Mouse (Mus musculus): ENCODE data around the gene Ppp2r5b. TPM values are rescaled to one million over a fixed set of nuclear protein-coding genes. Genes with fewer than 3 reads are reported as not detected.

Gene Ppp2r5b
- polyA plus RNA-seq, 1 experiment from 2014 or later: 42.1 TPM

- DNase-seq (ENCODE audit: low spot score): no peak
Measured at GRCm38 (mm10) chr19:6270661-6271060, 35.0 kb upstream of the Ppp2r5b start.

GRCm38 (mm10) chr19:6269798-6270475 is 34.3 kb upstream of the Ppp2r5b start:
- Histone ChIP-seq H3K9ac (ENCODE audit: low read depth, low read length) (no peak overlapping the region), H3K36me3 (ENCODE audit: control insufficient read depth, insufficient read depth, low read length) (no peaks in the 10 kb centered on the region), H3K9me3 (ENCODE audit: control insufficient read depth, low read length) (no peaks in the 10 kb centered on the region), H3K4me2 (replicated peaks; ENCODE audit: low read depth, low read length) (no peak overlapping the region), H3K4me1 (replicated peaks; ENCODE audit: control insufficient read depth, insufficient read depth, low read length) (no peaks in the 10 kb centered on the region), H3K4me3 (ENCODE audit: low read depth, low read length) (no peak overlapping the region), H3K27me3 (ENCODE audit: control insufficient read depth, insufficient read depth, low read length) (no peaks in the 10 kb centered on the region), H3K27ac (ENCODE audit: low read depth, low read length) (no peak overlapping the region)
- WGBS: 89% methylated on average over 8 of the region's 8 CpGs
- DNase-seq (ENCODE audit: low spot score) (no peak), ATAC-seq (ENCODE audit: low FRiP score) (no peak)

More at GRCm38 (mm10) chr19:6270661-6271060, 35.0 kb upstream of the Ppp2r5b start:
- H3K4me3 ChIP-seq (ENCODE audit: low read depth, low read length): no peak overlapping the region
- no peaks in the 10 kb centered on the region for H3K4me1 ChIP-seq (replicated peaks; ENCODE audit: control insufficient read depth, insufficient read depth, low read length)
- H3K27me3 ChIP-seq (ENCODE audit: control insufficient read depth, insufficient read depth, low read length): no peaks in the 10 kb centered on the region
- H3K36me3 ChIP-seq (ENCODE audit: control insufficient read depth, insufficient read depth, low read length): no peaks in the 10 kb centered on the region
- 0 out of 2 replicates have a peak overlapping the region, but pooled peaks have one; percentile 16 for H3K9ac ChIP-seq (ENCODE audit: low read depth, low read length)
- WGBS: 63% methylated on average over 9 of the region's 9 CpGs
- H3K4me2 ChIP-seq (replicated peaks; ENCODE audit: low read depth, low read length): no peak overlapping the region
- H3K9me3 ChIP-seq (ENCODE audit: control insufficient read depth, low read length): no peaks in the 10 kb centered on the region
- H3K27ac ChIP-seq (ENCODE audit: low read depth, low read length): no peak overlapping the region
- ATAC-seq (ENCODE audit: low FRiP score): no peak

- Histone ChIP-seq H3K4me2 (replicated peaks; ENCODE audit: low read depth, low read length) (no peak overlapping the region), H3K27me3 (ENCODE audit: control insufficient read depth, insufficient read depth, low read length) (no peaks in the 10 kb centered on the region), H3K4me1 (replicated peaks; ENCODE audit: control insufficient read depth, insufficient read depth, low read length) (no peaks in the 10 kb centered on the region), H3K27ac (ENCODE audit: low read depth, low read length) (no peak overlapping the region), H3K9me3 (ENCODE audit: control insufficient read depth, low read length) (no peaks in the 10 kb centered on the region), H3K4me3 (ENCODE audit: low read depth, low read length) (no peak overlapping the region), H3K9ac (ENCODE audit: low read depth, low read length) (no peak overlapping the region), H3K36me3 (ENCODE audit: control insufficient read depth, insufficient read depth, low read length) (no peaks in the 10 kb centered on the region)
- 82% methylated on average over 7 of the region's 7 CpGs for WGBS
- ATAC-seq (ENCODE audit: low FRiP score) (no peak), DNase-seq (ENCODE audit: low spot score) (no peak)
Measured at GRCm38 (mm10) chr19:6268670-6269132, 33.0 kb upstream of the Ppp2r5b start.

- 17% methylated on average over 8 of the region's 8 CpGs for whole genome bisulfite sequencing
Measured at GRCm38 (mm10) chr19:6268170-6268528, 32.5 kb upstream of the Ppp2r5b start.

GRCm38 (mm10) chr19:6267306-6268169 is 31.9 kb upstream of the Ppp2r5b start:
- ATAC-seq (ENCODE audit: low FRiP score) (no peak), DNase-seq (ENCODE audit: low spot score) (no peak)
- Histone ChIP-seq H3K27me3 (ENCODE audit: control insufficient read depth, insufficient read depth, low read length) (no peaks in the 10 kb centered on the region), H3K4me3 (ENCODE audit: low read depth, low read length) (no peak overlapping the region), H3K4me1 (replicated peaks; ENCODE audit: control insufficient read depth, insufficient read depth, low read length) (no peaks in the 10 kb centered on the region), H3K27ac (ENCODE audit: low read depth, low read length) (no peak overlapping the region), H3K36me3 (ENCODE audit: control insufficient read depth, insufficient read depth, low read length) (no peaks in the 10 kb centered on the region), H3K9ac (ENCODE audit: low read depth, low read length) (no peak overlapping the region), H3K4me2 (replicated peaks; ENCODE audit: low read depth, low read length) (no peak overlapping the region), H3K9me3 (ENCODE audit: control insufficient read depth, low read length) (no peaks in the 10 kb centered on the region)
- 75% methylated on average over 11 of the region's 11 CpGs for WGBS

More at GRCm38 (mm10) chr19:6268170-6268528, 32.5 kb upstream of the Ppp2r5b start:
- Histone ChIP-seq H3K27me3 (ENCODE audit: control insufficient read depth, insufficient read depth, low read length) (no peaks in the 10 kb centered on the region), H3K9me3 (ENCODE audit: control insufficient read depth, low read length) (no peaks in the 10 kb centered on the region), H3K9ac (ENCODE audit: low read depth, low read length) (no peak overlapping the region), H3K4me3 (ENCODE audit: low read depth, low read length) (no peak overlapping the region), H3K4me1 (replicated peaks; ENCODE audit: control insufficient read depth, insufficient read depth, low read length) (no peaks in the 10 kb centered on the region), H3K4me2 (replicated peaks; ENCODE audit: low read depth, low read length) (no peak overlapping the region), H3K27ac (ENCODE audit: low read depth, low read length) (no peak overlapping the region), H3K36me3 (ENCODE audit: control insufficient read depth, insufficient read depth, low read length) (no peaks in the 10 kb centered on the region)
- ATAC-seq (ENCODE audit: low FRiP score) (no peak), DNase-seq (ENCODE audit: low spot score) (peak; percentile 94)

- Histone ChIP-seq H3K9me3 (ENCODE audit: control insufficient read depth, low read length) (no peaks in the 10 kb centered on the region), H3K9ac (ENCODE audit: low read depth, low read length) (no peak overlapping the region), H3K4me3 (ENCODE audit: low read depth, low read length) (no peak overlapping the region), H3K36me3 (ENCODE audit: control insufficient read depth, insufficient read depth, low read length) (peaks cover 3% of the 10 kb centered on the region; the same call in 1 of the 2 replicates), H3K4me2 (replicated peaks; ENCODE audit: low read depth, low read length) (no peak overlapping the region), H3K27ac (ENCODE audit: low read depth, low read length) (no peak overlapping the region), H3K4me1 (replicated peaks; ENCODE audit: control insufficient read depth, insufficient read depth, low read length) (no peaks in the 10 kb centered on the region), H3K27me3 (ENCODE audit: control insufficient read depth, insufficient read depth, low read length) (no peaks in the 10 kb centered on the region)
- ATAC-seq (ENCODE audit: low FRiP score) (no peak), DNase-seq (ENCODE audit: low spot score) (no peak)
- 67% methylated on average over 6 of the region's 6 CpGs for WGBS
Measured at GRCm38 (mm10) chr19:6265727-6266182, 30.1 kb upstream of the Ppp2r5b start.

GRCm38 (mm10) chr19:6264945-6265344 is 29.3 kb upstream of the Ppp2r5b start:
- H3K36me3 ChIP-seq (ENCODE audit: control insufficient read depth, insufficient read depth, low read length): peaks cover 3% of the 10 kb centered on the region; the same call in 1 of the 2 replicates
- H3K9ac ChIP-seq (ENCODE audit: low read depth, low read length): no peak overlapping the region
- H3K27me3 ChIP-seq (ENCODE audit: control insufficient read depth, insufficient read depth, low read length): no peaks in the 10 kb centered on the region
- H3K27ac ChIP-seq (ENCODE audit: low read depth, low read length): no peak overlapping the region
- no peak overlapping the region for H3K4me2 ChIP-seq (replicated peaks; ENCODE audit: low read depth, low read length)
- DNase-seq (ENCODE audit: low spot score) (no peak), ATAC-seq (ENCODE audit: low FRiP score) (no peak)
- H3K4me1 ChIP-seq (replicated peaks; ENCODE audit: control insufficient read depth, insufficient read depth, low read length): no peaks in the 10 kb centered on the region
- WGBS: 92% methylated on average over 8 of the region's 8 CpGs
- no peak overlapping the region for H3K4me3 ChIP-seq (ENCODE audit: low read depth, low read length)
- H3K9me3 ChIP-seq (ENCODE audit: control insufficient read depth, low read length): no peaks in the 10 kb centered on the region

GRCm38 (mm10) chr19:6264200-6264599 is 28.5 kb upstream of the Ppp2r5b start:
- DNase-seq (ENCODE audit: low spot score) (no peak), ATAC-seq (ENCODE audit: low FRiP score) (no peak)
- Histone ChIP-seq H3K9me3 (ENCODE audit: control insufficient read depth, low read length) (no peaks in the 10 kb centered on the region), H3K4me1 (replicated peaks; ENCODE audit: control insufficient read depth, insufficient read depth, low read length) (no peaks in the 10 kb centered on the region), H3K4me2 (replicated peaks; ENCODE audit: low read depth, low read length) (no peak overlapping the region), H3K27ac (ENCODE audit: low read depth, low read length) (no peak overlapping the region), H3K4me3 (ENCODE audit: low read depth, low read length) (no peak overlapping the region), H3K36me3 (ENCODE audit: control insufficient read depth, insufficient read depth, low read length) (peaks cover 3% of the 10 kb centered on the region; the same call in 1 of the 2 replicates), H3K27me3 (ENCODE audit: control insufficient read depth, insufficient read depth, low read length) (no peaks in the 10 kb centered on the region), H3K9ac (ENCODE audit: low read depth, low read length) (no peak overlapping the region)
- 79% methylated on average over 9 of the region's 9 CpGs for WGBS
